In genomic region chr9:50819716-50820115, GRCm38 (mm10) we compare ENCODE assay signal across 24 mouse cellular contexts. TPM values are rescaled to one million over a fixed set of nuclear protein-coding genes. Genes with fewer than 3 reads are reported as not detected.
A peak's percentile ranks its signal among the peaks of the same experiment; 100 is the strongest.
DNase-seq lines count a peak whose midpoint lies in the region; ATAC-seq and TF ChIP-seq lines count a peak whose summit lies in the region.
"Had no signal": no experiment of that assay in that cellular context is flagged by ENCODE, and none has a peak within 500 bp of the region (broad histone marks: within the 10 kb centered on the region; RNA-seq: fewer than 3 reads in every experiment).

No protein-coding gene starts in this region.

- peaks cover 42% of the 10 kb centered on the region for H3K36me3 ChIP-seq in forebrain, postnatal 0 days (ENCODE audit: insufficient read depth)
- H3K36me3 ChIP-seq in forebrain, embryonic 14.5 days (ENCODE audit: control insufficient read depth, insufficient read depth, low read length) = peaks cover 49% of the 10 kb centered on the region

- no peaks in the 10 kb centered on the region for H3K27me3 ChIP-seq in forebrain, postnatal 0 days (ENCODE audit: insufficient read depth, low read length)
- H3K27me3 ChIP-seq in forebrain, embryonic 14.5 days (replicated peaks; ENCODE audit: control insufficient read depth, insufficient read depth, low read length) = no peaks in the 10 kb centered on the region
- H3K27me3 ChIP-seq: heart, embryonic 13.5 days; hindbrain, embryonic 12.5 days had no signal

- no peak overlapping the region for H3K27ac ChIP-seq in forebrain, postnatal 0 days (ENCODE audit: low read depth, low read length)
- H3K27ac ChIP-seq in forebrain, embryonic 14.5 days (ENCODE audit: low read depth, low read length) = no peak overlapping the region
- H3K27ac ChIP-seq: forebrain, embryonic 10.5 days; heart, embryonic 13.5 days; hindbrain, embryonic 12.5 days; macrophage had no signal

- no peak overlapping the region for H3K4me2 ChIP-seq in forebrain, postnatal 0 days (ENCODE audit: low read depth)
- no peak overlapping the region for H3K4me2 ChIP-seq in forebrain, embryonic 14.5 days (ENCODE audit: low read length)
- H3K4me2 ChIP-seq: heart, embryonic 13.5 days; hindbrain, embryonic 12.5 days had no signal

- H3K9me3 ChIP-seq in forebrain, postnatal 0 days (ENCODE audit: low read length) = no peaks in the 10 kb centered on the region
- H3K9me3 ChIP-seq in forebrain, embryonic 14.5 days (replicated peaks; ENCODE audit: control insufficient read depth, low read length) = no peaks in the 10 kb centered on the region
- H3K9me3 ChIP-seq: forebrain, embryonic 10.5 days; heart, embryonic 13.5 days; hindbrain, embryonic 12.5 days had no signal

- WGBS in forebrain, postnatal 0 days = 77% methylated on average over 6 of the region's 6 CpGs
- WGBS in forebrain, embryonic 14.5 days = 89% methylated on average over 6 of the region's 6 CpGs

- ATAC-seq in forebrain, postnatal 0 days = no peak
- no peak for ATAC-seq in forebrain, embryonic 14.5 days
- ATAC-seq: activated CD4-positive, CD25-positive, alpha-beta regulatory T cell, adult 4 months; lung, postnatal 0 days; midbrain, embryonic 16.5 days had no signal

- no peak for TF ChIP-seq CTCF in forebrain, postnatal 0 days (IDR thresholded peaks at IDR 0.05; ENCODE audit: low read depth)

- H3K4me3 ChIP-seq in forebrain, postnatal 0 days (ENCODE audit: low read depth, low read length) = no peak overlapping the region
- no peak overlapping the region for H3K4me3 ChIP-seq in forebrain, embryonic 14.5 days (ENCODE audit: low read depth, low read length)
- H3K4me3 ChIP-seq: forebrain, embryonic 10.5 days; heart, embryonic 13.5 days; hindbrain, embryonic 12.5 days; myocyte had no signal

- H3K9ac ChIP-seq in forebrain, postnatal 0 days = no peak overlapping the region
- H3K9ac ChIP-seq in forebrain, embryonic 14.5 days (ENCODE audit: low read length) = no peak overlapping the region
- H3K9ac ChIP-seq: heart, embryonic 13.5 days; hindbrain, embryonic 12.5 days had no signal

- H3K4me1 ChIP-seq in forebrain, postnatal 0 days (ENCODE audit: insufficient read depth) = no peaks in the 10 kb centered on the region
- H3K4me1 ChIP-seq in forebrain, embryonic 14.5 days (ENCODE audit: control insufficient read depth, insufficient read depth, low read length) = no peaks in the 10 kb centered on the region
- H3K4me1 ChIP-seq: forebrain, embryonic 10.5 days; heart, embryonic 13.5 days; hindbrain, embryonic 12.5 days had no signal

- peak; percentile 9 for DNase-seq in forebrain, postnatal 0 days
- DNase-seq in forebrain, embryonic 14.5 days (ENCODE audit: low spot score) = no peak
- DNase-seq in left cerebral cortex, adult 18-20 months (ENCODE audit: low spot score in 2 of 2) = peak; percentile 30 to 34
- no peak for DNase-seq in left cerebral cortex, adult 11 months (ENCODE audit: low spot score)
- peak; percentile 40 for DNase-seq in right cerebral cortex, postnatal 25 days
- no peak for DNase-seq in right cerebral cortex, postnatal 4 days
- peak; percentile 90 for DNase-seq in telencephalon, adult 2 months (ENCODE audit: low read depth, low spot score)
- DNase-seq in spleen, postnatal 36 days (ENCODE audit: low spot score in 2 of 2) = no peak
- DNase-seq: adrenal gland, adult 8-10 months; cerebellum, adult 9-10 months; gastrocnemius, postnatal 25 days; heart, adult 18-20 months; heart, postnatal 14 days; kidney, adult 11 months; kidney, postnatal 4 days; thymus, postnatal 36 days had no signal

RNA-seq across cellular contexts. Expression of gene Ppp2r1b, which starts 25.4 kb away (rescaled TPM):
- 15.2 and 26.0 TPM in 2 replicates for total RNA-seq in forebrain, postnatal 0 days (2014; rRNA removed)
- polyA plus RNA-seq in forebrain, postnatal 0 days (2015; fragmentation: Nextera tagmentation; extraction: Ambion mirVana) = 26.1 and 29.8 TPM in 2 replicates
- 78.9 and 94.5 TPM in 2 replicates for polyA plus RNA-seq in forebrain, embryonic 14.5 days (2014; fragmentation: Nextera tagmentation; extraction: Ambion mirVana)
- 10 to 100 TPM; 19.8 to 27.7 TPM for total RNA-seq in left cerebral cortex, adult 18-20 months (2021)

RNA-seq across cellular contexts. Expression of gene 1110032A03Rik, which starts 44.4 kb away (rescaled TPM):
- total RNA-seq in forebrain, postnatal 0 days (2014; rRNA removed) = 45.9 and 48.3 TPM in 2 replicates
- polyA plus RNA-seq in forebrain, postnatal 0 days (2015; fragmentation: Nextera tagmentation; extraction: Ambion mirVana) = 65.0 and 69.3 TPM in 2 replicates
- 55.1 and 65.0 TPM in 2 replicates for polyA plus RNA-seq in forebrain, embryonic 14.5 days (2014; fragmentation: Nextera tagmentation; extraction: Ambion mirVana)
- total RNA-seq in left cerebral cortex, adult 18-20 months (2021) = 10 to 100 TPM; 33.6 to 37.6 TPM

RNA-seq across cellular contexts. Expression of gene Alg9, which starts 44.9 kb away (rescaled TPM):
- total RNA-seq in forebrain, postnatal 0 days (2014; rRNA removed) = 71.1 and 74.2 TPM in 2 replicates
- polyA plus RNA-seq in forebrain, postnatal 0 days (2015; fragmentation: Nextera tagmentation; extraction: Ambion mirVana) = 41.4 and 53.7 TPM in 2 replicates
- polyA plus RNA-seq in forebrain, embryonic 14.5 days (2014; fragmentation: Nextera tagmentation; extraction: Ambion mirVana) = 49.2 and 54.9 TPM in 2 replicates
- 10 to 100 TPM; 24.5 to 32.6 TPM for total RNA-seq in left cerebral cortex, adult 18-20 months (2021)

RNA-seq across cellular contexts. Expression of gene Fdxacb1, which starts 51.7 kb away (rescaled TPM):
- total RNA-seq in forebrain, postnatal 0 days (2014; rRNA removed) = 9.6 and 19.1 TPM in 2 replicates
- 9.3 and 10.4 TPM in 2 replicates for polyA plus RNA-seq in forebrain, postnatal 0 days (2015; fragmentation: Nextera tagmentation; extraction: Ambion mirVana)
- polyA plus RNA-seq in forebrain, embryonic 14.5 days (2014; fragmentation: Nextera tagmentation; extraction: Ambion mirVana) = 10.0 and 10.1 TPM in 2 replicates
- total RNA-seq in left cerebral cortex, adult 18-20 months (2021) = 1 to 10 TPM; 5.4 to 6.2 TPM

Comparison
In these comparisons a context has a peak if more than half of its experiments do, and no peak if none do; other contexts are left out.
1. DNase-seq: peak in forebrain, postnatal 0 days (single experiment), left cerebral cortex, adult 18-20 months (2 of 2), right cerebral cortex, postnatal 25 days (single experiment) and telencephalon, adult 2 months (single experiment); none in forebrain, embryonic 14.5 days (single experiment), left cerebral cortex, adult 11 months (single experiment), right cerebral cortex, postnatal 4 days (single experiment) and spleen, postnatal 36 days (0 of 2).